Mouse (Mus musculus) small intestine, adult 2 months (tissue): Measurements from ENCODE around the gene Cyp4v3.

ENCODE experiments used
- CTCF ChIP-seq: fragments of 200-500 bp; IDR thresholded peaks from 2 replicates; pipeline ENCODE4 v1.5.1; 2012; ENCODE audit warnings: low read depth, mild to moderate bottlenecking, control low read depth, inconsistent platforms, low read length, moderate library complexity, mixed read lengths; ENCODE audit not compliant: insufficient replicate concordance, insufficient read length; ENCODE audit errors: extremely low read depth
- POLR2A ChIP-seq: fragments of 200-500 bp; IDR thresholded peaks from 2 replicates; pipeline ENCODE4 v1.6.1; 2012; ENCODE audit warnings: low read depth, mild to moderate bottlenecking, control low read depth, inconsistent platforms, low read length, moderate library complexity

DNA sequence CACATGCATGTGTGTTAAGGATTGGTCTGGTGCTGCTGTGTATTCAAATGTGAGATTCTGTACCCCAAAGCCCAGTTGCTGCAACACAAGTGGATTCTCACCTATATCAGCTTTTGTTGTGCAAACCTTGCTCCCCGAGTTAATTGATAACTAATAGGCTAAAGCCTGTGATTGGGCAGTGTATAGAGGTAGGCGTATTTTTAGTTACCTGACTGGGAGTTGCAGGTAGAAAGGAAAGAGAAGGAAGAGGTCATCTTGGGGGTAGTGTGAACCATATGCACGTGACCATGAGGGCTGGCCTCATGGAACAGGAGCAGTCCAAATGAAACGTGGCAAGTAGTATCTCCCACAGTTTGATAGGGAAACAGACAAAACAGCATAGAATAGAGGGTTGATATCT, 68.1 kb downstream of the Cyp4v3 start:
- no peak for TF ChIP-seq CTCF
- TF ChIP-seq POLR2A: no peak
